Mouse (Mus musculus): ENCODE measurements around the gene Ppp1r12c.
A peak's percentile ranks its signal among the peaks of the same experiment; 100 is the strongest.

The Ppp1r12c gene

DNA sequence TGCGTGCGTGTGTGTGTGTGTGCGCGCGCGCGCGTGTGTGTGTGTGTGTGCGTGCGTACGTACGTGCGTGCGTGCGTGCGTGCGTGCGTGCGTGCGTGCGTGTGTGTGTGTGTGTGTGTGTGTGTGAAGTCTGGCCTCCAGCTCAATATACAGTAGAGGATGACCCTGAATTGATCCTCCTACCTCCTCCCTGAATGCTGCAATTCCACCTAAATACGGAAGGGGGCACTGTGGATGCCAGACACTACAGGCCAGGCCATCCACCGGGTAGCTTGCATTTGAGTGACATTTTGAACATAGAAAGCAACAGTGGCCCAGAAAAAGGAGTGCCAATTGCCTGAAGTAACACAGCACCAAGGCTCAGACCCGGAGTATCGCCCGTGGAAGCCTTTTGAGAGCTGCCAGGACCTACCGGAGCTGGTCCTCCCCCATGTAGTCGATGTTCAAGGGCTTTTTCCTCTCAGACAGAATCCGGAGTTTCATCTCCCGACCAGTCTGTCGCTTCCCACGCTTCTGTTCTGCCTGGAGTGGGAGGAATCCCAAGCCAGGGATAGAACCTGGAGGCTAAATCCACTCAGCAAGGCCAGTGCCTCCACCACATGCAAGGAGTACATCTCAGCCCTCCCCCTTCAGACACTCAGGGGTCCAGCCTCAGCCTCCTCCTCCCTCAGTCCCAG is 6.7 kb upstream of the Ppp1r12c start:
- H3K36me3 ChIP-seq (ENCODE audit: control insufficient read depth, insufficient read depth, low read length, poor library complexity, severe bottlenecking): no peaks in the 10 kb centered on the region
- H3K27me3 ChIP-seq (ENCODE audit: control insufficient read depth, insufficient read depth, low read length, poor library complexity, severe bottlenecking): no peaks in the 10 kb centered on the region
- DNase-seq (ENCODE audit: low read depth, low spot score): peak; percentile 33

DNA sequence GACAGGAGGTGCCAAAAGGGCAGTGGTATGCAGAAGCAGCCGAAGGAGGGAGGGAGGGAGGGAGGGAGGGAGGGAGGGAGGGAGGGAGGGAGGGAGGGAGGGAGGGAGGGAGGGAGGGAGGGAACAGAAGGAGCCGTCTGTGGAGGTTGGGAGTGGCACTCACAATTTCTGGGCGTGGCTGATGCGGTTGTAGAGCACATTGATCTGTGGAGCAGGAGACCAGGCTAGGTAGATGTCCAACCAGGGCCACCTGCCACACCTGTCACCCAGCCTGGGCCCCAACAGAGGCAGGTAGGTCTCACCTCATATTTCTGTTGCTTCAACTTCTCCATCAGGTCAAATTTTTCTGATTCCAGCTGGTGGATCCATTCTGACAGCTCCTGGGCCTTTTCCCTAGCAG is 5.7 kb upstream of the Ppp1r12c start:
- no peaks in the 10 kb centered on the region for H3K36me3 ChIP-seq (ENCODE audit: control insufficient read depth, insufficient read depth, low read length, poor library complexity, severe bottlenecking)
- DNase-seq (ENCODE audit: low read depth, low spot score): no peak
- no peaks in the 10 kb centered on the region for H3K27me3 ChIP-seq (ENCODE audit: control insufficient read depth, insufficient read depth, low read length, poor library complexity, severe bottlenecking)

GRCm38 (mm10) chr7:4504646-4505435 is 3.4 kb upstream of the Ppp1r12c start:
- no peaks in the 10 kb centered on the region for H3K36me3 ChIP-seq (ENCODE audit: control insufficient read depth, insufficient read depth, low read length, poor library complexity, severe bottlenecking)
- no peaks in the 10 kb centered on the region for H3K27me3 ChIP-seq (ENCODE audit: control insufficient read depth, insufficient read depth, low read length, poor library complexity, severe bottlenecking)
- peak; percentile 67 for DNase-seq (ENCODE audit: low read depth, low spot score)

DNA sequence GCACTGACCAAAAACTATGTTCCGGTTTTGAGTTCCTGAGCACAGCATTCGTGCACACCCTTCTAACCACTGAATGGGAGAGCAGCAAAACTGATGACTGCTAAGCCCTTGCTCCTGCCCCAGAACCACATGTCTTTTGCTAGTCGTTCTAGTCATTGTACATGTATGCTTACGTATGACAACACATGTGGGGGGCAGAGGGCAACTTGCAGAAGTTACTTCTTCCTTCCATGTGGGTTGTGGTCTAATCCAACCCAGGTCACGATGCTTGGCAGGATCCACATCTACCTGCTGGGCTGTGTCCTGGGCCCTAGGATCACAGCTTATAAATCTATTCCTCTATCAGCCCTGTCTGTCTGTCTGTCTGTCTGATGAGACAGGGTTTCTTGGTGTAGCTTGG is 2.4 kb upstream of the Ppp1r12c start:
- DNase-seq (ENCODE audit: low read depth, low spot score): no peak
- Histone ChIP-seq H3K36me3 (ENCODE audit: control insufficient read depth, insufficient read depth, low read length, poor library complexity, severe bottlenecking) (no peaks in the 10 kb centered on the region), H3K27me3 (ENCODE audit: control insufficient read depth, insufficient read depth, low read length, poor library complexity, severe bottlenecking) (no peaks in the 10 kb centered on the region)

- Histone ChIP-seq H3K27me3 (ENCODE audit: control insufficient read depth, insufficient read depth, low read length, poor library complexity, severe bottlenecking) (no peaks in the 10 kb centered on the region), H3K36me3 (ENCODE audit: control insufficient read depth, insufficient read depth, low read length, poor library complexity, severe bottlenecking) (no peaks in the 10 kb centered on the region)
- DNase-seq (ENCODE audit: low read depth, low spot score): no peak
Observed at GRCm38 (mm10) chr7:4503100-4503499, 1.6 kb upstream of the Ppp1r12c start.

GRCm38 (mm10) chr7:4502421-4503090 is 1.1 kb upstream of the Ppp1r12c start:
- Histone ChIP-seq H3K27me3 (ENCODE audit: control insufficient read depth, insufficient read depth, low read length, poor library complexity, severe bottlenecking) (no peaks in the 10 kb centered on the region), H3K36me3 (ENCODE audit: control insufficient read depth, insufficient read depth, low read length, poor library complexity, severe bottlenecking) (no peaks in the 10 kb centered on the region)
- DNase-seq (ENCODE audit: low read depth, low spot score): no peak

DNA sequence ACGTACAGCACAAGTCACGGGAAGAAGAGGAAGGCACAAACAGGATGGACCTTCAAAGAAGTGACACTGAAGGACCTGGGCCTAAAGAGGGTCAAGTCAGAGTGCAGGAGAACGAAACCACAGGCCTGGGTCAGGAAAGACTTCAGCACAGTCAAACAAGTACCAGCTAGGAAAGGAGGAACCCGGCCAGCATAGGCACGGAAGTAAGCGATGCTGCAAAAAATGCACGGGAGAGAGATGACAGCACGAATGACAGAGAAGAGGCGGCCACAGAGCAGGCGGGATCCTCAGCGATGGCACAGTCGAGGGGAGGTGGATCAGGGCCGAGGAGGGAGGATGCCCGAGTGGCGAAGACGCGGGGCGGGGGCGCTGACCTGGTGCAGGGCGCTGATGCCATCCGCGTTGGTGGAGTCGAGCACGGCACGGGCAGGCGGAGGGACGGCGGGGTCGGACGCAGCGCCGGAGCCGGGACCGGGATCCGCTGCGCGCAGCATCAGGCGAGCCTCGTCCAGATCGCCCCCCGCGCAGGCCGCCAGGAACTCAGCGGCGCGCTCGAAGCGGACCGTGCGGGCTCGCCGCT is 498 bp downstream of the Ppp1r12c start:
- Histone ChIP-seq H3K27me3 (ENCODE audit: control insufficient read depth, insufficient read depth, low read length, poor library complexity, severe bottlenecking) (no peaks in the 10 kb centered on the region), H3K36me3 (ENCODE audit: control insufficient read depth, insufficient read depth, low read length, poor library complexity, severe bottlenecking) (peaks cover 2% of the 10 kb centered on the region)
- DNase-seq (ENCODE audit: low read depth, low spot score): peak; percentile 57

- Histone ChIP-seq H3K36me3 (ENCODE audit: control insufficient read depth, insufficient read depth, low read length, poor library complexity, severe bottlenecking) (peaks cover 2% of the 10 kb centered on the region), H3K27me3 (ENCODE audit: control insufficient read depth, insufficient read depth, low read length, poor library complexity, severe bottlenecking) (no peaks in the 10 kb centered on the region)
Observed at GRCm38 (mm10) chr7:4499034-4499433, 2.4 kb downstream of the Ppp1r12c start.

GRCm38 (mm10) chr7:4498251-4498650 is 3.2 kb downstream of the Ppp1r12c start:
- peak; percentile 55 for DNase-seq (ENCODE audit: low read depth, low spot score)

More at GRCm38 (mm10) chr7:4499034-4499433, 2.4 kb downstream of the Ppp1r12c start:
- DNase-seq (ENCODE audit: low read depth, low spot score): no peak

GRCm38 (mm10) chr7:4497271-4497903 is 4.1 kb downstream of the Ppp1r12c start:
- Histone ChIP-seq H3K36me3 (ENCODE audit: control insufficient read depth, insufficient read depth, low read length, poor library complexity, severe bottlenecking) (peaks cover 2% of the 10 kb centered on the region), H3K27me3 (ENCODE audit: control insufficient read depth, insufficient read depth, low read length, poor library complexity, severe bottlenecking) (no peaks in the 10 kb centered on the region)
- no peak for DNase-seq (ENCODE audit: low read depth, low spot score)

More at GRCm38 (mm10) chr7:4498251-4498650, 3.2 kb downstream of the Ppp1r12c start:
- Histone ChIP-seq H3K27me3 (ENCODE audit: control insufficient read depth, insufficient read depth, low read length, poor library complexity, severe bottlenecking) (no peaks in the 10 kb centered on the region), H3K36me3 (ENCODE audit: control insufficient read depth, insufficient read depth, low read length, poor library complexity, severe bottlenecking) (peaks cover 2% of the 10 kb centered on the region)

DNA sequence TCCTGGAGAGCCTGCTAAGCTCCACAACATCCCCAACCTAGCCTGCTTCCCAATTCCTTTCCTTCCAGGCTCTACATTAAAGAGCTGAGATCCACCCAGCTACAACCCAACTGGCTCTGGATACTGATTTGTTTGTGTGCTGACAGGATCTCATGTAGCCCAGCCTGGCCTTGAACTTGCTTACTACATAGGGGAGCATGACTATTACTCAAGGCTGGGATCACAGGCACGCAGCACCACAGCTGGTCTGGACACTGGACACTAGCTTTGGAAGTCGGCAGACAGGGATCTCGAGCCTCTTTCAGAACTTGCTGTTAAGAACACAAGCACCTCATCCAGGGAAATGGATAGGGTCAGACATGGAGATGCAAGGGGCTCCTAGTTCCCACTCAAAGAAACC is 5.0 kb downstream of the Ppp1r12c start:
- H3K27me3 ChIP-seq (ENCODE audit: control insufficient read depth, insufficient read depth, low read length, poor library complexity, severe bottlenecking): no peaks in the 10 kb centered on the region
- H3K36me3 ChIP-seq (ENCODE audit: control insufficient read depth, insufficient read depth, low read length, poor library complexity, severe bottlenecking): peaks cover 2% of the 10 kb centered on the region
- no peak for DNase-seq (ENCODE audit: low read depth, low spot score)

- peaks cover 2% of the 10 kb centered on the region for H3K36me3 ChIP-seq (ENCODE audit: control insufficient read depth, insufficient read depth, low read length, poor library complexity, severe bottlenecking)
- no peak for DNase-seq (ENCODE audit: low read depth, low spot score)
Observed at GRCm38 (mm10) chr7:4493991-4494390, 7.5 kb downstream of the Ppp1r12c start.

GRCm38 (mm10) chr7:4492284-4493224 is 8.9 kb downstream of the Ppp1r12c start:
- H3K36me3 ChIP-seq (ENCODE audit: control insufficient read depth, insufficient read depth, low read length, poor library complexity, severe bottlenecking): peaks cover 2% of the 10 kb centered on the region
- DNase-seq (ENCODE audit: low read depth, low spot score): peak; percentile 54
- no peaks in the 10 kb centered on the region for H3K27me3 ChIP-seq (ENCODE audit: control insufficient read depth, insufficient read depth, low read length, poor library complexity, severe bottlenecking)

More at GRCm38 (mm10) chr7:4493991-4494390, 7.5 kb downstream of the Ppp1r12c start:
- no peaks in the 10 kb centered on the region for H3K27me3 ChIP-seq (ENCODE audit: control insufficient read depth, insufficient read depth, low read length, poor library complexity, severe bottlenecking)
